Mouse (Mus musculus) limb, embryonic 11.5 days (tissue): ENCODE results near the gene Tsga10. TPM values are rescaled to one million over a fixed set of nuclear protein-coding genes. Genes with fewer than 3 reads are reported as not detected.

ENCODE experiments used
- ATAC-seq: fragments of 200-750 bp; cut with Nextera tagmentation; 2 replicates; pipeline ENCODE4 v1.8.0; 2017; ENCODE audit warnings: low read depth; ENCODE audit not compliant: insufficient number of reproducible peaks, low FRiP score, low TSS enrichment
- DNase-seq: peaks from one replicate; pipeline ENCODE4 v3.0.0-alpha.2; 2015; ENCODE audit warnings: low spot score
- H3K27ac ChIP-seq: fragments of 300-500 bp; sonication (generic); replicated peaks from 2 replicates; pipeline ENCODE4 v1.5.1; 2014; ENCODE audit warnings: low read depth, mild to moderate bottlenecking, low read length
- H3K27me3 ChIP-seq: fragments of 300-500 bp; sonication (generic); 2 replicates; pipeline ENCODE4 v1.6.1; 2014; ENCODE audit warnings: mild to moderate bottlenecking, low read length, mixed read lengths; ENCODE audit not compliant: control insufficient read depth, insufficient read depth
- H3K36me3 ChIP-seq: fragments of 300-500 bp; sonication (generic); 2 replicates; pipeline ENCODE4 v1.6.1; 2014; ENCODE audit warnings: mild to moderate bottlenecking, low read length, moderate library complexity, mixed read lengths; ENCODE audit not compliant: control insufficient read depth, insufficient read depth
- H3K4me1 ChIP-seq: fragments of 300-500 bp; sonication (generic); 2 replicates; pipeline ENCODE4 v1.6.1; 2014; ENCODE audit warnings: low read length, mixed read lengths; ENCODE audit not compliant: control insufficient read depth, insufficient read depth
- H3K4me2 ChIP-seq: fragments of 300-500 bp; sonication (generic); 2 replicates; pipeline ENCODE4 v1.6.1; 2014; ENCODE audit warnings: low read depth, mild to moderate bottlenecking, moderate library complexity; ENCODE audit not compliant: severe bottlenecking
- H3K4me3 ChIP-seq: fragments of 300-500 bp; sonication (generic); 2 replicates; pipeline ENCODE4 v1.5.1; 2014; ENCODE audit warnings: low read depth, low read length
- H3K9ac ChIP-seq: fragments of 300-500 bp; sonication (generic); 2 replicates; pipeline ENCODE4 v1.6.1; 2014; ENCODE audit warnings: mild to moderate bottlenecking, low read length
- H3K9me3 ChIP-seq: fragments of 300-500 bp; sonication (generic); 2 replicates; pipeline ENCODE4 v1.6.1; 2016; ENCODE audit warnings: low read length; ENCODE audit not compliant: control insufficient read depth
- WGBS: fragments of 180-500 bp; shearing (Covaris S2); extraction: QIAGEN DNeasy Blood & Tissue Kit; methylation state at CpG from one replicate; pipeline ENCODE4 v1.1.7; 2014; 5-methylcytosine and 5-hydroxymethylcytosine counted together
- polyA plus RNA-seq: library from polyadenylated mRNA; unstranded; fragments of >200 nt; fragmentation: Nextera tagmentation; extraction: Ambion mirVana; gene quantifications from 2 replicates; pipeline ENCODE4 v1.2.1, GENCODE M21; 2014

Gene Tsga10
- polyA plus RNA-seq, 1 experiment from 2014 or later = 7.2 TPM

- no peak overlapping the region for H3K4me3 ChIP-seq
- H3K36me3 ChIP-seq = no peaks in the 10 kb centered on the region
- H3K27ac ChIP-seq = no peak overlapping the region
- H3K4me1 ChIP-seq = no peaks in the 10 kb centered on the region
- H3K4me2 ChIP-seq = no peak overlapping the region
- no peaks in the 10 kb centered on the region for H3K27me3 ChIP-seq
- 95% methylated on average over 6 of the region's 6 CpGs for WGBS
- no peaks in the 10 kb centered on the region for H3K9me3 ChIP-seq
- ATAC-seq = no peak
- no peak overlapping the region for H3K9ac ChIP-seq
- no peak for DNase-seq
These were observed 157.8 kb downstream of the Tsga10 start for GRCm38 (mm10) chr1:37708270-37708955.

Other genes starting within 250 kb of the Tsga10 start
- gene 2010300C02Rik, start 146.3 kb downstream of the Tsga10 start, polyA plus RNA-seq = 0.87 and 0.89 TPM in 2 replicates
- gene Lipt1, start 5.3 kb upstream of the Tsga10 start, polyA plus RNA-seq = 6.4 and 8.7 TPM in 2 replicates
- gene Mitd1, start 24.0 kb upstream of the Tsga10 start, polyA plus RNA-seq = 30.7 and 34.3 TPM in 2 replicates
- 240 and 248 TPM in 2 replicates for gene Mrpl30, start 24.0 kb upstream of the Tsga10 start, polyA plus RNA-seq
- not detected in 2 replicates for gene Lyg2, start 50.1 kb upstream of the Tsga10 start, polyA plus RNA-seq
- not detected in 2 replicates for gene Lyg1, start 91.3 kb upstream of the Tsga10 start, polyA plus RNA-seq
- gene Txndc9, start 131.5 kb upstream of the Tsga10 start, polyA plus RNA-seq = 136 and 146 TPM in 2 replicates
- gene Eif5b, start 131.6 kb upstream of the Tsga10 start, polyA plus RNA-seq = 32.1 and 33.8 TPM in 2 replicates